In the genomic region with DNA sequence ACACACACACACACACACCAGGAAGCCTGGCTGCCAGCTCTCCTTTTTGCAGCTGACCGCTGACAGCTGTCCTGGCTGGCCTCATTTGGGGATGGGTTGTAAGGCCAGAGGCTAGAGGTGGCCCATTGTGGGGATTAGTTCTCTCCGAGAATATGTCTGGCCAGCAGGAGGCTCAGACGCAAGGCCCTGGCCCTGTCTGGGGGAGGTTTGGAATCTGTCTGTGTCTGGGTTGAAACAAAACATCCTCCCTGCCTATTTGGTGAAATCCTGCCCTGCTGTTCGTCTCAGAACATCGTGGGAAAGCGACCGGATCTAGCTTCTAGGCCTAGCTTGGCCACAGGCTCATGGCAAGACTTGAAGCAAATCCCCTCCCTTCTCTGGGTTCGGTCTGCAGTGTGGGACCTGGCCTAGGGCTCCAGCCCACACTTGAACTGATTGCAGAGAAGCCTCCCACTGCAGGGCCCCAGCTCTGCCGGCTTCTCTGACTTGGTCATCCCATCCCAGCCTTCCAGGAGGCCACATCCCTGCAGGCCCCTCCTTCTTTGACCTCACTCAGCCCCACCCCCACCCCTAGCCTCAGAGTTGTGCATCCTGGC, we compare ENCODE assay signal across 9 mouse cellular contexts. TPM values are rescaled to one million over a fixed set of nuclear protein-coding genes. Genes with fewer than 3 reads are reported as not detected.
DNase-seq lines count a peak whose midpoint lies in the region; ATAC-seq and TF ChIP-seq lines count a peak whose summit lies in the region.
"Had no signal": no experiment of that assay in that cellular context is flagged by ENCODE, and none has a peak within 500 bp of the region (broad histone marks: within the 10 kb centered on the region; RNA-seq: fewer than 3 reads in every experiment).

No protein-coding gene starts in this region.

- peak; percentile 43 for DNase-seq in kidney, adult 11 months
- no peak for DNase-seq in kidney, adult 18-20 months
- DNase-seq in gastrocnemius, adult 2 months: peak; percentile 87
- DNase-seq in lung, postnatal 10 days: peak; percentile 85
- no peak for DNase-seq in right cerebral cortex, adult 2 months (ENCODE audit: low spot score in 2 of 2)
- no peak for DNase-seq in right cerebral cortex, postnatal 10 days (ENCODE audit: low spot score in 2 of 2)
- no peak for DNase-seq in thymus, postnatal 0 days (ENCODE audit: low spot score)

- ATAC-seq in intestine, embryonic 16.5 days: peak; percentile 70

- 0 out of 2 replicates have a peak overlapping the region, but pooled peaks have one; percentile 40 for H3K9ac ChIP-seq in intestine, embryonic 16.5 days (ENCODE audit: low read depth, low read length)

- 30% methylated on average over 9 of the region's 9 CpGs for WGBS in intestine, embryonic 16.5 days

- H3K27ac ChIP-seq in gastrocnemius, adult 2 months: peak overlapping the region; percentile 85
- H3K27ac ChIP-seq in intestine, embryonic 16.5 days (ENCODE audit: low read length): peak overlapping the region; percentile 77

- no peak overlapping the region for H3K4me2 ChIP-seq in intestine, embryonic 16.5 days (ENCODE audit: low read depth, low read length)

- no peaks in the 10 kb centered on the region for H3K36me3 ChIP-seq in intestine, embryonic 16.5 days (ENCODE audit: control insufficient read depth, insufficient read depth, low read length)

- peaks cover 25% of the 10 kb centered on the region for H3K4me1 ChIP-seq in intestine, embryonic 16.5 days (ENCODE audit: control insufficient read depth, insufficient read depth, low read length)

- H3K27me3 ChIP-seq in intestine, embryonic 16.5 days (replicated peaks; ENCODE audit: control insufficient read depth, insufficient read depth, low read length): no peaks in the 10 kb centered on the region

- intact Hi-C loops in gastrocnemius, adult 2 months (cut with DNase I): no loop called here

- H3K9me3 ChIP-seq in intestine, embryonic 16.5 days (ENCODE audit: control insufficient read depth, low read length): no peaks in the 10 kb centered on the region

- peak overlapping the region; percentile 12; the same call in 1 of the 2 replicates for H3K4me3 ChIP-seq in gastrocnemius, adult 2 months
- no peak overlapping the region for H3K4me3 ChIP-seq in intestine, embryonic 16.5 days (ENCODE audit: low read length)
- H3K4me3 ChIP-seq: erythroblast, embryonic 14.5 days had no signal

- peak; percentile 34 for TF ChIP-seq CTCF in gastrocnemius, adult 2 months (IDR thresholded peaks at IDR 0.05)

RNA-seq across cellular contexts. Expression of a gene that starts 17.1 kb away (rescaled TPM):
- total RNA-seq in gastrocnemius, adult 2 months (2021): 10 to 100 TPM; 10.6 to 17.9 TPM
- 19.1 and 24.5 TPM in 2 replicates for polyA plus RNA-seq in intestine, embryonic 16.5 days (2015; fragmentation: Nextera tagmentation; extraction: Ambion mirVana)
- polyA plus RNA-seq in thymus, postnatal 0 days (2015; fragmentation: Nextera tagmentation; extraction: Ambion mirVana): 4.3 and 4.7 TPM in 2 replicates

RNA-seq across cellular contexts. Expression of a gene that starts 42.9 kb away (rescaled TPM):
- total RNA-seq in gastrocnemius, adult 2 months (2021): 1 to 10 TPM; 6.8 to 7.3 TPM
- polyA plus RNA-seq in intestine, embryonic 16.5 days (2015; fragmentation: Nextera tagmentation; extraction: Ambion mirVana): 21.1 and 22.4 TPM in 2 replicates
- polyA plus RNA-seq in thymus, postnatal 0 days (2015; fragmentation: Nextera tagmentation; extraction: Ambion mirVana): 48.3 and 55.1 TPM in 2 replicates
- polyA plus RNA-seq: erythroblast, embryonic 14.5 days had no signal

RNA-seq across cellular contexts. Expression of a gene that starts 46.3 kb away (rescaled TPM):
- total RNA-seq in gastrocnemius, adult 2 months (2021): 1 to 10 TPM; 4.1 to 4.5 TPM
- 12.4 and 13.7 TPM in 2 replicates for polyA plus RNA-seq in intestine, embryonic 16.5 days (2015; fragmentation: Nextera tagmentation; extraction: Ambion mirVana)
- polyA plus RNA-seq in thymus, postnatal 0 days (2015; fragmentation: Nextera tagmentation; extraction: Ambion mirVana): 17.8 and 18.3 TPM in 2 replicates

Comparison
In these comparisons a context has a peak if more than half of its experiments do, and no peak if none do; other contexts are left out.
1. DNase-seq: peak in kidney, adult 11 months (single experiment), gastrocnemius, adult 2 months (single experiment) and lung, postnatal 10 days (single experiment); none in kidney, adult 18-20 months (single experiment), right cerebral cortex, adult 2 months (0 of 2), right cerebral cortex, postnatal 10 days (0 of 2) and thymus, postnatal 0 days (single experiment).